Mouse (Mus musculus) stomach, postnatal 0 days (tissue): ENCODE measurements at regions not wholly inside any gene's neighbourhood (a gene's known extent, or its start where the extent isn't known, plus 50 kb on each side); places are given as distances from the start of the nearest gene placed in this dataset.

Experiments used
- ATAC-seq: fragments of 200-750 bp; cut with Nextera tagmentation; 2 replicates; pipeline ENCODE4 v1.8.0; 2017; ENCODE audit not compliant: low FRiP score, low TSS enrichment
- DNase-seq: peaks from one replicate; pipeline ENCODE4 v3.0.0-alpha.2; 2016; ENCODE audit warnings: low spot score
- H3K27ac ChIP-seq: fragments of 300-500 bp; sonication (generic); replicated peaks from 2 replicates; pipeline ENCODE4 v1.5.1; 2014; ENCODE audit warnings: mild to moderate bottlenecking, control low read depth
- H3K27me3 ChIP-seq: fragments of 300-500 bp; sonication (generic); 2 replicates; pipeline ENCODE4 v1.6.1; 2014; ENCODE audit warnings: low read length; ENCODE audit not compliant: control insufficient read depth, insufficient read depth
- H3K36me3 ChIP-seq: fragments of 300-500 bp; sonication (generic); 2 replicates; pipeline ENCODE4 v1.6.1; 2014; ENCODE audit warnings: low read length, mixed read lengths; ENCODE audit not compliant: control insufficient read depth, insufficient read depth
- H3K4me1 ChIP-seq: fragments of 300-500 bp; sonication (generic); replicated peaks from 2 replicates; pipeline ENCODE4 v1.6.1; 2014; ENCODE audit warnings: antibody characterized with exemption; ENCODE audit not compliant: control insufficient read depth, insufficient read depth
- H3K4me2 ChIP-seq: fragments of 300-500 bp; sonication (generic); replicated peaks from 2 replicates; pipeline ENCODE4 v1.6.1; 2014; ENCODE audit warnings: low read depth, mild to moderate bottlenecking, control low read depth, moderate library complexity
- H3K4me3 ChIP-seq: fragments of 300-500 bp; sonication (generic); 2 replicates; pipeline ENCODE4 v1.5.1; 2014; ENCODE audit warnings: low read depth, low read length, control low read depth
- H3K9ac ChIP-seq: fragments of 300-500 bp; sonication (generic); 2 replicates; pipeline ENCODE4 v1.6.1; 2014; ENCODE audit warnings: mild to moderate bottlenecking, low read length, control low read depth, mixed read lengths
- H3K9me3 ChIP-seq: fragments of 300-500 bp; sonication (generic); 2 replicates; pipeline ENCODE4 v1.6.1; 2016; ENCODE audit warnings: low read length; ENCODE audit not compliant: control insufficient read depth
- CTCF ChIP-seq: IDR thresholded peaks from 2 replicates; pipeline ENCODE4 v1.5.1; 2016; ENCODE audit warnings: antibody characterized with exemption, low read depth, mild to moderate bottlenecking, moderate library complexity
- EP300 ChIP-seq: optimal IDR thresholded peaks from 2 replicates; pipeline ENCODE3; 2016; ENCODE audit warnings: antibody characterized with exemption
- WGBS: fragments of 180-500 bp; shearing (Covaris S2); extraction: QIAGEN DNeasy Blood & Tissue Kit; methylation state at CpG from one replicate; pipeline ENCODE4 v1.1.7; 2014; 5-methylcytosine and 5-hydroxymethylcytosine counted together

DNA sequence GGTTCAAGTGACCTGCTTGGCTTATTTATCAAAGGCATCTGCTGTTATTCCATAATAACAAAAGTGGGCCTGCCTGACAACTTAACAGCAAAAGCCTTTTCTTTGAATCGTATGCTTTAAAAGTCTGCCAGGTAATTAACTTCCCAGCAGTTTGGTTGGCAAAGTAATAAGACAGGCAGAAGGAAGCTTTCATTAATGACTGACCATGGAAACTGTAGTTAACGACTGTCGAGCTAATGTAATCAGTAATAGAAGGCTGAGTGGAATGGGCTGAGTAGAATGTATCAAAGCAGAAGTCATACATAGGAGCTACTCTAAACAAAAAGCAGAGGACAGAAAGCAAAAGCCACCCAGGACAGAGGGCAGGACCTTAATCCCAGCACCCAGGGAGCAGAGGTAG, 551.0 kb upstream of the Gm5415 start:
- DNase-seq (no peak), ATAC-seq (no peak)
- H3K4me1 ChIP-seq = no peaks in the 10 kb centered on the region
- WGBS = 60% methylated on average over 3 of the region's 3 CpGs
- H3K9ac ChIP-seq = no peak overlapping the region
- H3K27ac ChIP-seq = no peak overlapping the region
- no peak overlapping the region for H3K4me3 ChIP-seq
- H3K27me3 ChIP-seq = no peaks in the 10 kb centered on the region
- no peaks in the 10 kb centered on the region for H3K36me3 ChIP-seq
- H3K9me3 ChIP-seq = no peaks in the 10 kb centered on the region
- H3K4me2 ChIP-seq = no peak overlapping the region
- TF ChIP-seq CTCF (no peak), EP300 (no peak)

DNA sequence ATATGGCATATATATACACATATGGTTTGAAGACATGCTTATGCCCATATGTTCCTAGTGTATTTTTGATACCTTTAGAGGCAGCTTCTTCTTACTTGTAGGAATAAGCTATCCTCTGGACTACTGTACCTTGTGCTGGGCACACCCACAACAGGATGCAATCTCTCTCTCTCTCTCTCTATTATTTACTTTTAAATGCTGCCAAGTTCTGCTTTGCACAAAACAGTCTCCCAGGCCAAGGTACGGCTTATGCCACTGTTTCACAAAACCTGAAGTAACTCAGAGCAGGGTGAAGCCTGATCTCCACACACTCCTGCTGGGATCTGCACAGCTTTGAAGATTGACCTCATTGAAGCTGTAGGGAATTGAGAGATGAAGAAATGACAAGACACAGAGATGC, 549.8 kb upstream of the Gm5415 start:
- no peak for TF ChIP-seq EP300
- TF ChIP-seq CTCF = no peak
- H3K4me2 ChIP-seq = no peak overlapping the region
- no peaks in the 10 kb centered on the region for H3K27me3 ChIP-seq
- no peak overlapping the region for H3K9ac ChIP-seq
- ATAC-seq (no peak), DNase-seq (no peak)
- 79% methylated on average over 1 of the region's 1 CpGs for WGBS
- H3K27ac ChIP-seq = no peak overlapping the region
- no peak overlapping the region for H3K4me3 ChIP-seq
- H3K9me3 ChIP-seq = no peaks in the 10 kb centered on the region
- no peaks in the 10 kb centered on the region for H3K4me1 ChIP-seq
- H3K36me3 ChIP-seq = no peaks in the 10 kb centered on the region

DNA sequence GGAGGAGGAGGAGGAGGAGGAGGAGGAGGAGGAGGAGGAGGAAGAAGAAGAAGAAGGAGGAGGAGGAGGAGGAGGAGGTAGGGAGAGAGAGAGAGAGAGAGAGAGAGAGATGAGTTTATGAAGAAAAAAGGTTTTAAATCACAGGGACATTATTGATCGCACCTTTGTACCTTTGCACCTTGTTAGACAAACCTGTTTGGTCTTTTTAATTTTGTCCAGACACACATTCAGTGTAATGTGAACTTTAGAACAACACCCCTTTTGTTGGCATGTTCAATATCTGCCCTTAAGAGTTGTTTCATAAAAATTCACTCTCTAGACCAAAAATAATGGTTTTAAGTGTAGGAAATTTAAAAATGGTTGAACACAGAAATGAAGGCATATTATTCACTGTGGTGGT, 527.5 kb upstream of the Gm5415 start:
- 88% methylated on average over 1 of the region's 1 CpGs for WGBS
- no peak overlapping the region for H3K27ac ChIP-seq
- no peaks in the 10 kb centered on the region for H3K4me1 ChIP-seq
- no peaks in the 10 kb centered on the region for H3K27me3 ChIP-seq
- H3K4me2 ChIP-seq = no peak overlapping the region
- no peak for DNase-seq
- no peak overlapping the region for H3K4me3 ChIP-seq
- H3K36me3 ChIP-seq = no peaks in the 10 kb centered on the region
- H3K9me3 ChIP-seq = no peaks in the 10 kb centered on the region
- no peak overlapping the region for H3K9ac ChIP-seq
- ATAC-seq = no peak
- no peak for TF ChIP-seq CTCF
- TF ChIP-seq EP300 = no peak

DNA sequence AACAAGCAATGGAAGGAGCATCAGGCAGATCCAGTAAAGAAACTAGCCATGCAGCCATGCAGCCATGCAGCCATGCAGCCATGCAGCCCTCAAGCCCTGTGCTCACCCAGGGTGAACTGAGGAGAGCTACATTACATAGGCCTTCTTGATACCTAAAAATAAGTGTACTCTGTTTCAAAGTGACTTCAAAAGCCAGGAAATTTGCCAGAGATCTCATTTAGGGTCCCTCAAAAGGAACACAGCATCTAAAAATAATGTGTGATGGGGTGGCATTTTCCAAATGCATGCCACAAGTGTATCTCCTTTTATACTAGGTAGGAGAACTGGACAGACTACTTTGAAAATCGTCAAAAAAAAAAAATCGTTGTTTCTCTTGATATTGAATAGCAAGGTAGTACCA, 510.9 kb upstream of the Gm5415 start:
- Histone ChIP-seq H3K9ac (no peak overlapping the region), H3K4me3 (no peak overlapping the region), H3K27me3 (no peaks in the 10 kb centered on the region), H3K9me3 (no peaks in the 10 kb centered on the region), H3K36me3 (no peaks in the 10 kb centered on the region), H3K4me2 (no peak overlapping the region), H3K4me1 (no peaks in the 10 kb centered on the region), H3K27ac (no peak overlapping the region)
- 61% methylated on average over 2 of the region's 2 CpGs for WGBS
- no peak for DNase-seq
- TF ChIP-seq CTCF (no peak), EP300 (no peak)
- ATAC-seq = no peak

DNA sequence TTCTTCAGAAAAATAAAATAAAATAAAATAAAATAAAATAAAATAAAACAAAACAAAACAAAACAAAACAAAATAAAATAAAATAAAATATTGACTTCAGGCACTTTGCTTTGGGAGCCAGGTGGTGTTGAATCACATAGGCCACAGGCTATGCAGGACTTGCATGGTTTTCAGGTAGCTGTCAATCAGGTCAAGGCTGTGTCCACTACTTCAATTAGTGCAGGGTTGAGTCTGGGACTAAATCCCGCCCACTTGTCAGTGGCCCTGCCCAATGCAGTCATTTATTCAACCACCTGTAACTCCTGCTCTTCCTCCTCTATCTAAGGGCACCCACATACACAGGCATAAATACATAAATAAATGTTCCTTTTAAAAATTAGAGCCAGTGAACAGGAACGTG, 497.3 kb upstream of the Gm5415 start:
- Histone ChIP-seq H3K27ac (no peak overlapping the region), H3K4me1 (no peaks in the 10 kb centered on the region), H3K36me3 (no peaks in the 10 kb centered on the region), H3K4me2 (no peak overlapping the region), H3K4me3 (no peak overlapping the region), H3K27me3 (no peaks in the 10 kb centered on the region), H3K9me3 (no peaks in the 10 kb centered on the region), H3K9ac (no peak overlapping the region)
- DNase-seq (no peak), ATAC-seq (no peak)
- 75% methylated on average over 2 of the region's 2 CpGs for WGBS
- no peak for TF ChIP-seq EP300
- no peak for TF ChIP-seq CTCF

DNA sequence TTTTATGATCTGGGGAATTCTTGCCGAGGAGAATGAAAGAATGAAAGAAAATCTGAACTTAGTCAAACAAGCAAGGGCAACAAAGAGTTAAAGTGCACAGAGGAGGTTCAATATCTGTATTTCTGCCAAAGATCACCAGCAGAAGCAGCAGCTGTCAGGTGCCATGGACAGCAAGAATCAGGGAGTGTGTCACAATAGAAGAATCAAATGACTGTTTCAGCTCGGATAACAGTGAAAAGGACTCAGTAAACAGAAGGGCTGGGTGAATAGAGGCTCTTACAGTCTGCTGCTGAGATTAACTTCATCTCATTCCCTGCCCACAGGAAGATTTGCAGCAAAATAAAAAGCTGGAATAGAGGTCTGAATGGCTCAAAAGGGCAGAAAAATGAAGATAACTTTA, 495.3 kb upstream of the Gm5415 start:
- H3K4me3 ChIP-seq = no peak overlapping the region
- no peak overlapping the region for H3K9ac ChIP-seq
- no peak for ATAC-seq
- no peak overlapping the region for H3K27ac ChIP-seq
- no peaks in the 10 kb centered on the region for H3K9me3 ChIP-seq
- H3K4me1 ChIP-seq = no peaks in the 10 kb centered on the region
- H3K4me2 ChIP-seq = no peak overlapping the region
- no peak for DNase-seq
- H3K27me3 ChIP-seq = no peaks in the 10 kb centered on the region
- 27% methylated on average over 2 of the region's 2 CpGs for WGBS
- TF ChIP-seq EP300 (no peak), CTCF (no peak)
- H3K36me3 ChIP-seq = no peaks in the 10 kb centered on the region

DNA sequence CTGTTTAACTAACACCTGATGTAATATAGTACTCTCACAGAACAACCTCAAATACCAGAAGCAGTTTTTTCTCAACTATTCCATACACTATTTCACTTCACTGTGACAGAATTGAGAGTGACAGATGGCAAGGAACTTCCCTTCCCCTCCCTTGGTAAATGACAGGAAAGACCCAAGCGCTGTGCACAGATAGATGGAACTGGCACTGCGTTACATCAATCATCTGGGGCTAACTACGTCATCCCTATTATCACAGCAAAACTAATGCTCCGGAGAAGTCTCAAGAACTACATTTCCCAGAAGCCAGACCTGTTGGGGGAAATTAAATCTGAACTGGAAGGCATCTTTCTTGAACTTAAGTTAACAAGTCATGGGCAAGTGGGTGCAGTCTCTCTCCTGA, 493.6 kb upstream of the Gm5415 start:
- Histone ChIP-seq H3K4me1 (no peaks in the 10 kb centered on the region), H3K27ac (no peak overlapping the region), H3K4me3 (no peak overlapping the region), H3K4me2 (no peak overlapping the region), H3K27me3 (no peaks in the 10 kb centered on the region), H3K36me3 (no peaks in the 10 kb centered on the region), H3K9me3 (no peaks in the 10 kb centered on the region), H3K9ac (no peak overlapping the region)
- no peak for DNase-seq
- no peak for TF ChIP-seq EP300
- no peak for TF ChIP-seq CTCF
- no peak for ATAC-seq
- WGBS = 73% methylated on average over 4 of the region's 4 CpGs
